Mouse (Mus musculus): ENCODE measurements around the gene Itprip. TPM values are rescaled to one million over a fixed set of nuclear protein-coding genes. Genes with fewer than 3 reads are reported as not detected.

Itprip gene
- 22.4 and 25.2 TPM in 2 replicates for polyA plus RNA-seq (2012; ENCODE audit: low replicate concordance)

GRCm38 (mm10) chr19:47919126-47919965 lies at the start of gene Itprip, which contains the start of gene Cfap43:
Gene Itprip (minus strand): TSS chr19:47919299.
Gene Cfap43 (minus strand): TSS chr19:47919287.

GRCm38 (mm10) chr19:47937443-47938406 lies 18.6 kb upstream of the Itprip start, which contains the start of gene Cfap58:
Gene Cfap58 (plus strand): TSS chr19:47937675.

GRCm38 (mm10) chr19:47865353-47865947 lies 53.6 kb downstream of the Itprip start, which contains the start of gene Gsto2:
Gene Gsto2 (plus strand): TSS chr19:47865534.

GRCm38 (mm10) chr19:47854796-47855783 lies 64.0 kb downstream of the Itprip start, which contains the start of gene Gsto1:
Gene Gsto1 (plus strand): TSS chr19:47854970.

Other genes with a start within 250 kb of the Itprip start
- 2.3 and 7.0 TPM in 2 replicates for gene Col17a1, start 227.2 kb downstream of the Itprip start, polyA plus RNA-seq (2012; ENCODE audit: low replicate concordance)
- 5.1 and 8.9 TPM in 2 replicates for gene Sfr1, start 187.6 kb downstream of the Itprip start, polyA plus RNA-seq (2012; ENCODE audit: low replicate concordance)
- gene Gsto1, start 64.3 kb downstream of the Itprip start, polyA plus RNA-seq (2012; ENCODE audit: low replicate concordance), result 56.7 and 174 TPM in 2 replicates
- gene Gsto2, start 53.8 kb downstream of the Itprip start, polyA plus RNA-seq (2012; ENCODE audit: low replicate concordance), result not detected in 2 replicates
- 0.09 TPM in 1 of 2 replicates, not detected in the other for gene Cfap43, start within 50 bp of the Itprip start, polyA plus RNA-seq (2012; ENCODE audit: low replicate concordance)
- not detected in 2 replicates for gene Cfap58, start 18.4 kb upstream of the Itprip start, polyA plus RNA-seq (2012; ENCODE audit: low replicate concordance)

Measured in hematopoietic multipotent progenitor cell, adult 10-12 weeks (in vitro differentiated cells).